Mouse (Mus musculus) splenic B cell, adult 2 months (primary cell): ENCODE results near the gene Cib3.

Experiments used
- DNase-seq: peaks from one replicate; pipeline ENCODE4 v3.0.0-alpha.2; 2011; ENCODE audit warnings: low read depth, low spot score
- H3K27me3 ChIP-seq: 2 replicates; pipeline ENCODE4 v1.6.1; 2012; ENCODE audit warnings: mild to moderate bottlenecking, low read length, moderate library complexity, mixed read lengths; ENCODE audit not compliant: control insufficient read depth, poor library complexity, insufficient read depth, severe bottlenecking
- H3K36me3 ChIP-seq: 2 replicates; pipeline ENCODE4 v1.6.1; 2012; ENCODE audit warnings: mild to moderate bottlenecking, low read length, moderate library complexity, mixed read lengths; ENCODE audit not compliant: control insufficient read depth, poor library complexity, insufficient read depth, severe bottlenecking

Cib3 gene

DNA sequence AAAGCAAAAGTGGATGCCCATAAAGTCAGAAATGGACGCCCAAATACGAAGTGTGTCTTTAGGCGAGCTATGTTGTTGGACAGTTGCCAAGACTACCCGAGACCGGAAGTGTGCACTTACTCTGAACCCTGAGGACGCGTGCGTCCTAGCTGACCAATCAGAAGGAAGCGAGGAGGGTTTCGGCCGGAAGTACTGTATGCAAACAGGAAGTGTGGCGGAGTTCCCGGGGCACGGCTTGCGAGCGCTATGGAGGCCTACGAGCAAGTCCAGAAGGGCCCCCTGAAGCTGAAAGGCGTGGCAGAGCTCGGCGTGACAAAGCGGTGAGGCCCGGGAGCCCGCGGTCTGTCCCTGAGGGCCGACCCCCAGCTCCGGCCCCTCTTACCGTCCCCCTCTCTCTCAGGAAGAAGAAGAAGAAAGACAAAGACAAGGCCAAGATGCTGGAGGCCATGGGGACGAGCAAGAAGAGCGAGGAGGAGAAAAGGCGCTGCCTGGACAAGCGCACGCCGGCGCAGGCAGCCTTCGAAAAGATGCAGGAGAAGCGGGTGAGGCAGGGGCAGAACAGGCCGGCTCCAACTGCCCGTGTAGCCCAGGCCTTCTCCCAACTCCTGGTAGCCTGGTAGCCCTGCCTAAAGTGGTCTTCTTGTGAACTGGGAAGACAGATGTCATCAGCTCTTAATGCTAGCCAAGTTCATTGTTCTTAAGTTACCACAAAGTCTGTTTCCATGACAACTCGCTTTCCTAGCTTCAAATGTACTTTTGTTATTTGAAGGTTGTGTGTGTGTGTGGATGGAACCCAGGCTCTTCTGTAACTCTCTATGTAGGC is 7.1 kb upstream of the Cib3 start, which contains the start of gene Fam32a:
TSS of gene Fam32a (plus strand) at position 190 of the 823 bp plus-strand sequence.
- DNase-seq = peak; percentile 99
- Histone ChIP-seq H3K27me3 (no peaks in the 10 kb centered on the region), H3K36me3 (no peaks in the 10 kb centered on the region; the same call in 1 of the 2 replicates)

DNA sequence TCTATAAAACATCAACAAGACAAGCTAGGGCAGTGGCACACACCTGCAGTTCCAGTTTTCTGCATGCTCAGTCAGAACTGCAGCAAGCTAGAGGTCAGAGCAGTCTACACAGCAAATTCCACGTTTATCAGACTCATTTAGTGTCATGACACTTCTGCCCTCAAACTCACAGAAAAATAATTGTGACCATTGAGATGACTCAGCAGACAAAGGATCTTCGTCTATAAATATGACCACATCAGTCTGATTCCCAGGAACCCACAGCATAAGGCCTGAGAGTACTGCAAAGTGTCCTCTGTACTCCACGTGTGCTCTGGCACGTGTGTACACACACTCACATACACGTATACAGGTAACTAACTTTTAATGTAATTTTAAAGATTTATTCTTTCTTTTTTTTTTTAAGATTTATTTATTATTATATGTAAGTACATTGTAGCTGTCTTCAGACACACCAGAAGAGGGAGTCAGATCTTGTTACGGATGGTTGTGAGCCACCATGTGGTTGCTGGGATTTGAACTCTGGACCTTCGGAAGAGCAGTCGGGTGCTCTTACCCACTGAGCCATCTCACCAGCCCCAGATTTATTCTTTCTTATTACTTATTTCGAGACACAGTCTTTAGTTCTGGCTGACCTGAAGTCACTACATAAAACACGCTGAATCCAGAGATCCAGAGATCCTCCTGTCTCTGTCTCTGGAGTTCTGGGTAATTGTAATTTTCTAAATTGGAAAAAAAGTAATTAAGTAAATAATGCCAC is 6.3 kb upstream of the Cib3 start:
- Histone ChIP-seq H3K36me3 (no peaks in the 10 kb centered on the region; the same call in 1 of the 2 replicates), H3K27me3 (no peaks in the 10 kb centered on the region)
- DNase-seq = no peak

- H3K36me3 ChIP-seq = no peaks in the 10 kb centered on the region
- no peaks in the 10 kb centered on the region for H3K27me3 ChIP-seq
- peak; percentile 73 for DNase-seq
Measured at GRCm38 (mm10) chr8:72215871-72216270, 3.2 kb upstream of the Cib3 start.

GRCm38 (mm10) chr8:72215060-72215459 is 2.4 kb upstream of the Cib3 start:
- DNase-seq = peak; percentile 71
- no peaks in the 10 kb centered on the region for H3K36me3 ChIP-seq
- H3K27me3 ChIP-seq = no peaks in the 10 kb centered on the region

GRCm38 (mm10) chr8:72213536-72213935 is 899 bp upstream of the Cib3 start, which contains the start of gene Gm11034:
TSS of gene Gm11034 (minus strand) at chr8:72213636.
- H3K27me3 ChIP-seq = no peaks in the 10 kb centered on the region
- no peaks in the 10 kb centered on the region for H3K36me3 ChIP-seq
- DNase-seq = no peak

- Histone ChIP-seq H3K27me3 (no peaks in the 10 kb centered on the region), H3K36me3 (no peaks in the 10 kb centered on the region)
- peak; percentile 38 for DNase-seq
Measured at GRCm38 (mm10) chr8:72211846-72212245, 791 bp downstream of the Cib3 start.

DNA sequence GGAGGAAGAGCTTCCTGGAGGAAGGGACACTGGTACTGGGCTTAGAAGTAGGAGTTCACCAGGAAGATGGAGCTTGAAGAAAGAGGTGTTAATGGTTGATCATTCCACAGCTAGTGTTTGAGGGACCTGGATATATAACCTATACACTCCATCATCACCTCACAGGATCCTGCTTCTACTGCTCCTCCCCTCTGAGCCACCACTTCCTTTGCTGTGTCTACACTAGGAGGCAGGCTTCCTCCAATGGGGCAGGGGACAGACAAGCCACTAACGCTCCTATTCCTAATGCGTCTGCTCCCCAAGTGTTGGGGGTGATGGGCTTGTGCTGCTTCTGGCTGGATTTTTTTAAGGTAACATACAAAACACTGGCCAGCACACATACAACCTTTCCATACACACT is 1.9 kb downstream of the Cib3 start:
- DNase-seq = no peak
- no peaks in the 10 kb centered on the region for H3K36me3 ChIP-seq
- no peaks in the 10 kb centered on the region for H3K27me3 ChIP-seq

GRCm38 (mm10) chr8:72210222-72210621 is 2.4 kb downstream of the Cib3 start:
- no peak for DNase-seq
- no peaks in the 10 kb centered on the region for H3K27me3 ChIP-seq
- H3K36me3 ChIP-seq = no peaks in the 10 kb centered on the region

DNA sequence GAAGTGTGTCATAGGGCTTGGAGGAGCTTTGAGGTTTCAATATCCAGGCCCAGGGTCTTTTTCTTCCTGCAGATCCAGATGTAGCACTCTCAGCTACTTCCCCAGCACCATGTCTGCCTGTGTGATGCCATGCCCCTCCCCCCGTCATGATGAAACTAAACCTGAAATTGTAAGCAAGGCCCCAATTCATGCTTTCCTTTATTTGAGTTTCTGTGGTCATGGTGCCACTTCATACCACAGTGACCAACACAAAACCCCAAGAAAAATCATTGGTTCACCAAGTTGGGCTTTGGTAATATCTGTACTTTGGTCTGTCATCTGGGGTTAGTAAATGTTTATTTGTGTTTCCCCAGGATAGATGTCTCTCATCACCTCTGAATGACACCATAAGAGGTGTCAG is 4.1 kb downstream of the Cib3 start:
- Histone ChIP-seq H3K36me3 (no peaks in the 10 kb centered on the region), H3K27me3 (no peaks in the 10 kb centered on the region)
- no peak for DNase-seq

DNA sequence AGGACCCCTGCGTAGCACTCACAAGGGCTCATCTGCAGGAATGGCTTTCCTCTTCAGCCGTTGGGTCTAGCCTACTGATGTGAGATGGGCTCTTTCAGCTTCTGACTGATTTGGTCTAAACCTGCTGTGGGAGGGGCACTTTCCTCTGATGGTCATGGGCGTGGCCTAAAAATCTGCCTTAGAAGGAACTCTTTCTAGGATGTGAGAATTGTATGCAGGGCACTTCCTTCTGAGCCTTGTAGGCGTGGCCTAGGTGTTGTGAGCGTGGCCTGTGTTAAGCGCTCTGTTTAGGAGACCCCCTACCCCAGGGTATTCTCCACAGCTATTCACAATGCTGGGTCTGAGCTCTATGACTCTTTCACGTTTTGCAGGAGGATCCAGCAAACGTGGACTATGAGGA is 14.6 kb downstream of the Cib3 start:
- DNase-seq = no peak
- H3K36me3 ChIP-seq = peaks cover 48% of the 10 kb centered on the region
- no peaks in the 10 kb centered on the region for H3K27me3 ChIP-seq

DNA sequence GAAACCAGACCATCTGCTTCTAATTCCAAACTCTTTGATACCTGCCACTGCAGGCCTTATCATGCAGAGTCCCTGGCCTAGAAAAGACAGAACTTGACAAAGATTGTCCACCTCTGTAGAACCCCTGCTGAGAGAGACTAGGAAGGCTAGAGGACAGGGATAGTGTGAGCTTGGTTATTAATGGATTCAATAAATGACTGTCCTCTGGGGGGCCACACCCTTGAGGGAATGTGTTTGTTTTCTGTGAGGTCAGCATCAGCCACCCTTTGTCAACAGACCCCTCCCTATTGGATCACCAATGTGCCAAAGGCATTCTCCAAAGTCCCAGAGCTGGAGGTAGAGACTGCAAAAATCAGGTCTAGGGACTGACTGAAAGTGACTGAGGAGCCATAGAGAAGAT is 20.6 kb downstream of the Cib3 start:
- peaks cover 18% of the 10 kb centered on the region for H3K36me3 ChIP-seq
- no peaks in the 10 kb centered on the region for H3K27me3 ChIP-seq
- no peak for DNase-seq

DNA sequence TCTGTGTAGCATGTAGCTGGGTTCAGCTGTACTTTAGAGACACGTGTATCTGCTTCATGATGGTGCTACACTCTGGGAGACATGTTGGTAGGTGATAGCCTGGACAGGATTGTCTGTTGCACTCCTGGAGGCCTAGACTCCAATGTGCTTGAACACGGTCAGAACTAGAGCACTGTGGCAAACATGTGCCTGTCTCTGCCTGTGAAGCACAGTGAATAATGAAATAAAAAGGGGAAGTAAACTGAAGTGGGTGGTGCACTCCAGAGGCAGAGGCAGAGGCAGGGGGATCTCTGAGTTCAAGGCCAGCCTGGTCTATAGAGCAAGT is 22.5 kb downstream of the Cib3 start:
- no peaks in the 10 kb centered on the region for H3K27me3 ChIP-seq
- H3K36me3 ChIP-seq = peaks cover 9% of the 10 kb centered on the region
- peak; percentile 68 for DNase-seq

DNA sequence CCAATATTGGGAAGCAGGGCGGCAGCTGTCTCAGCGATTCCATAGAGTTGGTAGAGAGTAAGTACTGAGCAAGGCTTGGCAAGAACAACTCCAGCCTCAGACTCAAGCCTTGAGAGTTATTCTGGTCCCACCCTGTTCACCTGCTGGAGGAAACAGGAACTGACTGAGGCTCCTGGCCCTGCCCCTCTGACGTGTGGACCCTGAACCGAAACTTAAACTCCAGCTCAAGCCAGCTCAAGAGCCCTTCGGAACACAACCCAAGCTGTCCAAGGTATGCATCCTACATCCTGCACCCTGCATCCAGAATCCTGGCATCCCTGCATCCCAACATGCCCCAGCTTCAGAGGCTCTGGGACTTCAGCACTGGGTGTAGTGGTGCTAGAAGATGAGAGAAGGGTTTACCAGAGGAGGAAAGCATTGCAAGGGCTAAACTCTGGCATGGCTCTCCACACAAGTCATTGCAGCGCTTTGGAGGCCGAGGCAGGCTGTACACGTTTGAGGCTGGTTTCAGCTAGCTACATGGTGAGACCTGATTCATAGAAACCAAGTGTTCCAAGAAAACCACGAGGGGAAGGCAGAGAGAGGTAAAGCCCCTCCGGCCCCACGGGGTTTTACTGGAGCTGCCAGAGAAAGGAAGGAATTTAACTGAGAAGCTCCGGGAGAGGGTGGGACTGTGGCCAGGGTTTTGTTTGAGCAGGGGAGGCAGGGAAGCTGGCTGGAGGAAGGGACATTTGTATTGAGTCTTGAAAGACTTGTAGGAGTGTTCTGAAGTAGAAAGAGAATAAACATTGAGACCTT is 23.0 kb downstream of the Cib3 start, which contains the start of gene Hsh2d:
TSS of gene Hsh2d (plus strand) at position 222 of the 798 bp plus-strand sequence.
- Histone ChIP-seq H3K27me3 (no peaks in the 10 kb centered on the region), H3K36me3 (peaks cover 5% of the 10 kb centered on the region)
- peak; percentile 88 for DNase-seq

DNA sequence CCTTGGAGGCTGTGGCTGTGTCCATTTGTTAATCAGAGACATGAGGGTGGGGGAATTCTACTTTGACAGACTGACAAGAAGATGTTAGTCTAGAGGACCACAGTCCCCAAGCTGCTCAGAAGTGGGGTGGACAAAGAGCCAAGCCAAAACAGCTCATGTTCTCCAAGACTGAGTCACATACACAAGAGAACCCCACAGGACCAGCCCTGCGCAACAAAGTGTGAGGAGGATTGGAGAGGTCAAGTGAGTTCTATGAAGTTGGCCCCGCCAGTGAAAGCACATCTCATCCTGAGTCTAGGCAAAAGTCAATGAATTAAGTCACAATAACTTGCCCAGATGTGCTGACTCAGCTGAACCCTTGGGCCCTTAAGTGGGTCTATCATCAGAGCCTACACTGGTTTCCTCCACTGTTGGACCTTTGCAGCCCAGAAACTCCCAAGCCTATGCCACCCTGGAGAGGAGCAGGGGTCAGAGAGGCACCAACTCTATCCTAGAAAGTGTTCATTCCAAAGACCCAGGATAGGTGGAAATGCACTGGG is 24.8 kb downstream of the Cib3 start:
- Histone ChIP-seq H3K36me3 (no peaks in the 10 kb centered on the region), H3K27me3 (no peaks in the 10 kb centered on the region)
- DNase-seq = no peak
